Mouse (Mus musculus) MEL (cell line): ENCODE data around the gene Ube2l6.

Experiments
- CHD2 ChIP-seq: IDR thresholded peaks from 2 replicates; pipeline ENCODE4 v1.6.1; 2011; ENCODE audit warnings: low read length, improper control_type of control experiment
- CTCF ChIP-seq, 3 experiments: IDR thresholded peaks in 2 of 3; conservative IDR thresholded peaks in 1 of 3; 2 replicates each; pipeline ENCODE4 v1.5.1; 2011 to 2012; ENCODE audit warnings: low read length in 3 of 3, low read depth in 2 of 3, mild to moderate bottlenecking in 2 of 3, improper control_type of control experiment in 1 of 3, inconsistent platforms in 1 of 3, mixed read lengths in 1 of 3, moderate library complexity in 1 of 3; ENCODE audit not compliant: control insufficient read depth in 1 of 3, insufficient read depth in 1 of 3, poor library complexity in 1 of 3, severe bottlenecking in 1 of 3
- ELF1 ChIP-seq: IDR thresholded peaks from 2 replicates; pipeline ENCODE4 v1.6.1; 2014; ENCODE audit warnings: low read depth, mild to moderate bottlenecking, inconsistent platforms, low read length, improper control_type of control experiment, moderate library complexity
- EP300 ChIP-seq, 2 experiments: IDR thresholded peaks; 2 replicates each; pipeline ENCODE4 v1.6.1; 2011; ENCODE audit warnings: improper control_type of control experiment in 2 of 2, low read length in 2 of 2, low read depth in 1 of 2, mild to moderate bottlenecking in 1 of 2
- GATA1 ChIP-seq: IDR thresholded peaks from 2 replicates; pipeline ENCODE4 v1.6.1; 2011; ENCODE audit warnings: low read depth, low read length, improper control_type of control experiment
- HCFC1 ChIP-seq: IDR thresholded peaks from 2 replicates; pipeline ENCODE4 v1.6.1; 2012; ENCODE audit warnings: low read depth, mild to moderate bottlenecking, inconsistent platforms, low read length, improper control_type of control experiment, moderate library complexity
- KAT2A ChIP-seq: conservative IDR thresholded peaks from 2 replicates; pipeline ENCODE4 v1.6.1; 2012; ENCODE audit warnings: low read depth, low read length, improper control_type of control experiment, inconsistent platforms
- MAFK ChIP-seq: IDR thresholded peaks from 2 replicates; pipeline ENCODE4 v1.6.1; 2011; ENCODE audit warnings: low read depth, mild to moderate bottlenecking, low read length, improper control_type of control experiment, borderline replicate concordance
- POLR2A ChIP-seq, 2 experiments: IDR thresholded peaks; 2 replicates each; pipeline ENCODE4 v1.6.1; 2011 to 2012; ENCODE audit warnings: low read length in 2 of 2, mild to moderate bottlenecking in 2 of 2, control low read depth in 1 of 2, improper control_type of control experiment in 1 of 2, low read depth in 1 of 2, moderate library complexity in 1 of 2; ENCODE audit not compliant: control insufficient read depth in 1 of 2, insufficient read depth in 1 of 2, poor library complexity in 1 of 2
- TAL1 ChIP-seq: IDR thresholded peaks from 2 replicates; pipeline ENCODE4 v1.6.1; 2012; ENCODE audit warnings: mild to moderate bottlenecking, inconsistent platforms, low read length, moderate library complexity, mixed read lengths
- TBP ChIP-seq: IDR thresholded peaks from 2 replicates; pipeline ENCODE4 v1.8.0; 2011; ENCODE audit warnings: low read depth, low read length, improper control_type of control experiment
- TCF12 ChIP-seq: IDR thresholded peaks from 2 replicates; pipeline ENCODE4 v1.6.1; 2014; ENCODE audit warnings: low read depth, mild to moderate bottlenecking, inconsistent platforms, low read length, improper control_type of control experiment, moderate library complexity
- UBTF ChIP-seq: IDR thresholded peaks from 2 replicates; pipeline ENCODE4 v1.6.1; 2012; ENCODE audit warnings: low read depth, mild to moderate bottlenecking, inconsistent platforms, low read length, improper control_type of control experiment, moderate library complexity, borderline replicate concordance; ENCODE audit not compliant: insufficient read depth
- USF1 ChIP-seq: IDR thresholded peaks from 2 replicates; pipeline ENCODE4 v1.6.1; 2014; ENCODE audit warnings: low read depth, mild to moderate bottlenecking, inconsistent platforms, low read length, improper control_type of control experiment, moderate library complexity

DNA sequence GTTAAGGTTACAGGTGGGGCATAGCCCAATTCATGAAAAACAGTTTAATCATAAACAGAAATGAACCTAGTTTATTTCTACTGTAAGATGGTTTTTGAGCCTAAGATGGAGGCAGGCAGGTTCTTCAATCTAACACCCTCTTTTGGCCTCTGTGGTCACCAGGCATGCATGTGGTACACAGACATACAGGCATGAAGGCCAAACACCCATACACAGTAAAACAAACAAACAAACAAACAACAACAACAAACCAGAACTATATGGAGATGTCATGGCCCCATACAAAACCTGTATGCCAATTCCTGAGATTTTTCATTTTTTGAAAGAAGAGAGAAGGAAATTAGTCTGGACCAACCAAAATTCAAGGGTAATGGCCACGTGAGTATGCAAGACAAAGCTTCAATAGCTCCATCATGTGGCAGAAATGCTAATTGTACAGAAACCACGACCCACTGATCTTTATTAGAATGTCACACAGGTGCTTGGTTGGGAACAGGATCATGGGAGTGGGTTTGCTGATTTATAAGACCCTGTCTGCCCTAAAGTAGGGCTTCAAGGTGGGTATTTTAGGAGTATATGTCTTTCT, 40.0 kb upstream of the Ube2l6 start:
- TF ChIP-seq TBP: no peak
- TF ChIP-seq CTCF (IDR thresholded peaks at IDR 0.05 in 2 of 3, conservative IDR thresholded peaks at IDR 0.05 in 1 of 3; ENCODE audit: control insufficient read depth in 1 of 3, insufficient read depth in 1 of 3, low read depth in 2 of 3, low read length in 3 of 3, poor library complexity in 1 of 3, severe bottlenecking in 1 of 3): peak in 2 of 3 experiments; percentile 52 to 82; a peak in 4 of 6 replicates
- no peak for TF ChIP-seq EP300 (IDR thresholded peaks at IDR 0.05; ENCODE audit: low read depth in 1 of 2, low read length in 2 of 2)
- no peak for TF ChIP-seq POLR2A (IDR thresholded peaks at IDR 0.05; ENCODE audit: control insufficient read depth in 1 of 2, insufficient read depth in 1 of 2, low read depth in 1 of 2, low read length in 2 of 2, poor library complexity in 1 of 2)
- no peak for TF ChIP-seq HCFC1
- TF ChIP-seq UBTF: no peak
- TF ChIP-seq KAT2A: no peak
- no peak for TF ChIP-seq TCF12
- no peak for TF ChIP-seq TAL1
- TF ChIP-seq MAFK: no peak
- no peak for TF ChIP-seq CHD2
- no peak for TF ChIP-seq GATA1
- TF ChIP-seq ELF1: no peak
- peak; percentile 91 for TF ChIP-seq USF1
